Mouse (Mus musculus): ENCODE measurements around the gene Cenps.

DNA sequence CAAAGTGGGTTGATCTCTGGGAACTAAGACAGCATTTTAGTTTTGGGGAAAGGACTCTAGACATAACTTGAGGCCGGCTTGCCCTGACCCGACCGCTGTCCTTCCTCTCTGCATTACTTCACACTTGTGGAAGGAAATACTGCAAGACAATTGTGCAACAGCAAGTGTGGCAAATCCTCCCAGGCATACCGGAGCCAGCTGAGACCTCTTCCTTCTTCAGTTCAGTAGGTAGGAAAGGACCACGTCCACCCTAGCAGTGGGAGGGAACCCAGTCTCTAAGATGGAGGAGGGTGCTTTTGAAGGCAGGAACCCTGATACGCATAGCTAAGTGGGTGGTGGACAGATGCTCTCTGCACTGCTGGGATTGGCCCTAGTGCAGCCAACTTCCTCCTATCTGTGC is 18.3 kb upstream of the Cenps start:
- TF ChIP-seq CTCF (IDR thresholded peaks at IDR 0.05; ENCODE audit: borderline replicate concordance, insufficient read depth, low read length) (no peak), POLR2A (IDR thresholded peaks at IDR 0.05; ENCODE audit: low read depth, low read length) (no peak)
